Mouse (Mus musculus) erythroblast, embryonic 14.5 days (primary cell): ENCODE data around the gene Gm20671.

Experiments
- GATA1 ChIP-seq: IDR thresholded peaks from 2 replicates; pipeline ENCODE4 v1.6.1; 2012; ENCODE audit warnings: low read length, inconsistent platforms, mixed read lengths
- TAL1 ChIP-seq: IDR thresholded peaks from 3 replicates; pipeline ENCODE4 v1.6.1; 2012; ENCODE audit warnings: low read length, inconsistent platforms, mixed read lengths

DNA sequence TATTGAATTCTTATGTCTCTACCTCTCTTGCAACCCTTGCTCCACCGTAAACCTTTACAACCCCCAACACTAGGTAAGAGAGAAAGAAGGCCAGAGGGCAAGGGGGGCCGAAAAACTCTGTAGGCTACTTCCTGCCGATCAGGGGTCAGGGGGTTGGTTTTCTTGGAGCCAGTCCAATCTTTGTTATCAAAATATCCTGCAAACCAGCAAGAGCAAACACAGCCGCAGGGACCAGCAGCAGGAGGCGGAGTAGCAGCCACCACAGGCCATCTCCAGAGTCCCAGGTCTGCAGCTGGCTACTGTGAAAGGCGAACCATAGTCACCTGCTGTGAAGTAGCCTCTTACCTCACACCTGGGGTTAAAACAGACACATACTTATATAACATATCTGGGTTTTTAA, 108.0 kb downstream of the Gm20671 start:
- TF ChIP-seq GATA1, result no peak
- TF ChIP-seq TAL1, result no peak
